Mouse (Mus musculus) heart, adult 2 months (tissue): ENCODE results near the gene Plscr2.

Experiments
- CTCF ChIP-seq: fragments of 200-600 bp; IDR thresholded peaks from 2 replicates; pipeline ENCODE4 v1.8.1; 2022; ENCODE audit warnings: antibody characterized with exemption, mild to moderate bottlenecking, moderate library complexity
- EP300 ChIP-seq: fragments of 200-500 bp; IDR thresholded peaks from 2 replicates; pipeline ENCODE4 v1.6.1; 2011; ENCODE audit warnings: low read depth, low read length, control low read depth; ENCODE audit not compliant: insufficient read depth
- POLR2A ChIP-seq: fragments of 200-500 bp; IDR thresholded peaks from 2 replicates; pipeline ENCODE4 v1.6.1; 2011; ENCODE audit warnings: mild to moderate bottlenecking, low read depth, low read length, control low read depth; ENCODE audit not compliant: insufficient read depth

GRCm38 (mm10) chr9:92248773-92249446 is 26.5 kb upstream of the Plscr2 start:
- TF ChIP-seq POLR2A (no peak), EP300 (no peak), CTCF (no peak)
